Mouse (Mus musculus) intestine, embryonic 16.5 days (tissue): Measurements from ENCODE around the gene F11r. TPM values are rescaled to one million over a fixed set of nuclear protein-coding genes. Genes with fewer than 3 reads are reported as not detected.

Source experiments
- ATAC-seq: fragments of 200-750 bp; cut with Nextera tagmentation; 2 replicates; pipeline ENCODE4 v1.8.0; 2017; ENCODE audit warnings: moderate TSS enrichment, moderate library complexity
- H3K27ac ChIP-seq: fragments of 300-500 bp; sonication (generic); 2 replicates; pipeline ENCODE4 v1.5.1; 2014; ENCODE audit warnings: mild to moderate bottlenecking, low read length
- H3K27me3 ChIP-seq: fragments of 300-500 bp; sonication (generic); replicated peaks from 2 replicates; pipeline ENCODE4 v1.6.1; 2014; ENCODE audit warnings: low read length, control low read depth, mixed read lengths; ENCODE audit not compliant: control insufficient read depth, insufficient read depth
- H3K36me3 ChIP-seq: fragments of 300-500 bp; sonication (generic); 2 replicates; pipeline ENCODE4 v1.6.1; 2014; ENCODE audit warnings: low read length, control low read depth; ENCODE audit not compliant: control insufficient read depth, insufficient read depth
- H3K4me1 ChIP-seq: fragments of 300-500 bp; sonication (generic); 2 replicates; pipeline ENCODE4 v1.6.1; 2014; ENCODE audit warnings: low read length, control low read depth, mixed read lengths; ENCODE audit not compliant: control insufficient read depth, insufficient read depth
- H3K4me2 ChIP-seq: fragments of 300-500 bp; sonication (generic); 2 replicates; pipeline ENCODE4 v1.6.1; 2014; ENCODE audit warnings: low read depth, low read length, control low read depth
- H3K4me3 ChIP-seq: fragments of 300-500 bp; sonication (generic); 2 replicates; pipeline ENCODE4 v1.5.1; 2014; ENCODE audit warnings: mild to moderate bottlenecking, low read length
- H3K9ac ChIP-seq: fragments of 300-500 bp; sonication (generic); 2 replicates; pipeline ENCODE4 v1.6.1; 2014; ENCODE audit warnings: low read depth, low read length
- H3K9me3 ChIP-seq: fragments of 300-500 bp; sonication (generic); 2 replicates; pipeline ENCODE4 v1.6.1; 2016; ENCODE audit warnings: low read length, control low read depth; ENCODE audit not compliant: control insufficient read depth
- WGBS: fragments of 180-500 bp; shearing (Covaris S2); extraction: QIAGEN DNeasy Blood & Tissue Kit; methylation state at CpG from one replicate; pipeline ENCODE4 v1.1.7; 2014; 5-methylcytosine and 5-hydroxymethylcytosine counted together
- polyA plus RNA-seq: library from polyadenylated mRNA; unstranded; fragments of >200 nt; fragmentation: Nextera tagmentation; extraction: Ambion mirVana; gene quantifications from 2 replicates; pipeline ENCODE4 v1.2.1, GENCODE M21; 2015

The F11r gene
- polyA plus RNA-seq, 1 experiment from 2014 or later, result 108 TPM

GRCm38 (mm10) chr1:171412001-171412441 is 25.3 kb upstream of the F11r start:
- H3K9ac ChIP-seq, result peak overlapping the region; percentile 96
- H3K9me3 ChIP-seq, result no peaks in the 10 kb centered on the region
- peak; percentile 34 for ATAC-seq
- H3K27ac ChIP-seq, result peak overlapping the region; percentile 92
- H3K4me2 ChIP-seq, result peak overlapping the region; percentile 62
- H3K4me1 ChIP-seq, result 0 out of 2 replicates have a peak, but pooled peaks cover 5% of the 10 kb centered on the region
- H3K27me3 ChIP-seq, result no peaks in the 10 kb centered on the region
- H3K36me3 ChIP-seq, result peaks cover 19% of the 10 kb centered on the region
- H3K4me3 ChIP-seq, result peak overlapping the region; percentile 95
- under 1% methylated on average over 20 of the region's 20 CpGs for WGBS

DNA sequence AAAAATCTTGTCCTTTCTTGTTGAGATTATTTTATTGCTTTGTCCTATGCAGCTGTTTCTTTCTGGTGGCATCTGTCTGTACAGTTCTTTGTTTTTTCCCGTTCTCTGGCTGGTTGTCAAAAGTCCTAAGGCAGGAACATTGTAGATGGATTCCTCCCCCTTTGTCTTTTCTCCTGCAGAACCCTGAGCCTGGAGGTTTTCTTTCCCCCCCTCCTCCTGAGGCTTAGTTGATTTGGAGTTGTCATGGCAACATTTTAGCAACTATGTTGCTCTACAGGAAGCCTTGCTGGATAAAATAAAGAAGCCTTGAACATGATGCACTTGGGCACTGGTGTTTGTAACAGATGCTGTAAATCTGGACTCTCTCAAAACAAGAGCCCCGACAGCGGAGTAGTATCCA is 24.9 kb upstream of the F11r start:
- 39% methylated on average over 3 of the region's 3 CpGs for WGBS
- 0 out of 2 replicates have a peak, but pooled peaks have one; percentile 1 for ATAC-seq
- Histone ChIP-seq H3K27ac (peak overlapping the region; percentile 92), H3K4me2 (peak overlapping the region; percentile 62), H3K9ac (peak overlapping the region; percentile 96), H3K4me1 (0 out of 2 replicates have a peak, but pooled peaks cover 5% of the 10 kb centered on the region), H3K36me3 (peaks cover 21% of the 10 kb centered on the region), H3K9me3 (no peaks in the 10 kb centered on the region), H3K27me3 (no peaks in the 10 kb centered on the region), H3K4me3 (peak overlapping the region; percentile 95)

DNA sequence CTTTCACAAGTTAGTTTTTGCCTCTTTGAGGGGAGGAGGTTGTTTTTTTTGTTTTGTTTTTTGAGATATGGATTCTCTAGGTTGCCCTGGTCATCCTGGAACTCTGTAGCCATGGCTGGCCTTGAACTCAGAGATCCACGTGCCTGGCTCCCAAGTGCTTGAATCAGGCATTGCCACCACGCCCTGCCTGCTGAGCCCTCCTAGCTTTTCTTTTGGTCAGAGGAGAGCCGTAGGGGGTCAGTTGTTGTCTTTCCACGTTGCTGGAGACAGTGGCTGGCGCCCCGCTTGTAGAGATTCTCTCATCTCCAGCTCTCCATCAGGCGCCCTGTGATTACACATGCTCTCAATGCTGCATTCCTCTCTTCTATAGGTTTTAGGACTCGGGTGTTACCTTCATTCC is 23.7 kb upstream of the F11r start:
- no peaks in the 10 kb centered on the region for H3K9me3 ChIP-seq
- no peaks in the 10 kb centered on the region for H3K27me3 ChIP-seq
- peaks cover 21% of the 10 kb centered on the region for H3K36me3 ChIP-seq
- H3K4me1 ChIP-seq, result 0 out of 2 replicates have a peak, but pooled peaks cover 5% of the 10 kb centered on the region
- ATAC-seq, result no peak
- no peak overlapping the region for H3K9ac ChIP-seq
- H3K4me3 ChIP-seq, result no peak overlapping the region
- 77% methylated on average over 8 of the region's 8 CpGs for WGBS
- H3K4me2 ChIP-seq, result no peak overlapping the region
- no peak overlapping the region for H3K27ac ChIP-seq

GRCm38 (mm10) chr1:171418660-171419059 is 18.7 kb upstream of the F11r start, which contains the start of gene Tstd1:
Tstd1 (plus strand) TSS chr1:171418872.
- no peak within 1 kb of the TSS for H3K4me2 ChIP-seq
- no peak within 1 kb of the TSS for H3K4me3 ChIP-seq
- peaks cover 3% of the 10 kb centered on the region; the same call in 1 of the 2 replicates for H3K4me1 ChIP-seq
- no peaks in the 10 kb centered on the region for H3K9me3 ChIP-seq
- 86% methylated on average over 5 of the region's 5 CpGs for WGBS
- peaks cover 25% of the 10 kb centered on the region for H3K36me3 ChIP-seq
- H3K27me3 ChIP-seq, result no peaks in the 10 kb centered on the region
- H3K9ac ChIP-seq, result no peak within 1 kb of the TSS
- H3K27ac ChIP-seq, result no peak within 1 kb of the TSS
- no peak for ATAC-seq

GRCm38 (mm10) chr1:171419291-171419882 is 17.9 kb upstream of the F11r start:
- H3K27ac ChIP-seq, result no peak overlapping the region
- no peak overlapping the region for H3K9ac ChIP-seq
- H3K4me2 ChIP-seq, result no peak overlapping the region
- ATAC-seq, result no peak
- no peak overlapping the region for H3K4me3 ChIP-seq
- no peaks in the 10 kb centered on the region for H3K27me3 ChIP-seq
- peaks cover 25% of the 10 kb centered on the region for H3K36me3 ChIP-seq
- 68% methylated on average over 12 of the region's 12 CpGs for WGBS
- no peaks in the 10 kb centered on the region for H3K9me3 ChIP-seq
- peaks cover 3% of the 10 kb centered on the region; the same call in 1 of the 2 replicates for H3K4me1 ChIP-seq

GRCm38 (mm10) chr1:171419905-171420304 is 17.4 kb upstream of the F11r start:
- Histone ChIP-seq H3K4me1 (peaks cover 7% of the 10 kb centered on the region), H3K27me3 (no peaks in the 10 kb centered on the region), H3K9ac (no peak overlapping the region), H3K27ac (no peak overlapping the region), H3K4me3 (no peak overlapping the region), H3K4me2 (no peak overlapping the region), H3K9me3 (no peaks in the 10 kb centered on the region), H3K36me3 (peaks cover 25% of the 10 kb centered on the region)
- no peak for ATAC-seq
- 90% methylated on average over 5 of the region's 5 CpGs for WGBS

DNA sequence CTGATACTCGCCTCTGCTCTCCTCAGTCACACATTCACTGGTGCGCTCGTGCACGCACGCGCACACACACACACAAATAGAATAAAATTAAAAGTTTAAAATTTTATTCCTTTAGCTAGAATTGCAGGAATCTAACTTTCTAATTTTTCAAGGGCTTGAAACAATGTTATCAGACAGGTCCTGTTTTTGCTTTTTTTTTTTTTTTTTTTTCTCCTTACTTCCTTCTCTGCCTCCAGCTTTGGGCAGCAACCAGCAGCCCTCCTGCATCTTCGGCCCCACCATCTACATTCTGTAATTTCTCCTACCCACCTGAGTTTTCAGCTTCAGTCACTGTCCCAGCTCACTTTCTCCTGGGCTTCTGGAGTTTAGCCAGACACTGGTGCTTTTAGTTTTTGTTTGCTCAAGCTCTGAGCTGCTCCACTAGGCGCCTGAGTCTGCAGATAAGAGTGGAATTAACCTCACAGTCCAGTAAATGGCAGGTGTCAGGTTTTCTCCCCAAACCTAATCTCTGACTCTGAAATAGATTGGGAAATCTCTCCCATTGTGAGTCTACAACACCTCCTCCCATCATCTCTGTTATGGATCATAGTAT is 14.7 kb upstream of the F11r start:
- 76% methylated on average over 8 of the region's 8 CpGs for WGBS
- Histone ChIP-seq H3K4me2 (no peak overlapping the region), H3K36me3 (peaks cover 4% of the 10 kb centered on the region; the same call in 1 of the 2 replicates), H3K9me3 (no peaks in the 10 kb centered on the region), H3K27ac (no peak overlapping the region), H3K27me3 (no peaks in the 10 kb centered on the region), H3K4me1 (peaks cover 12% of the 10 kb centered on the region), H3K9ac (no peak overlapping the region), H3K4me3 (no peak overlapping the region)
- 0 out of 2 replicates have a peak, but pooled peaks have one; percentile 23 for ATAC-seq

DNA sequence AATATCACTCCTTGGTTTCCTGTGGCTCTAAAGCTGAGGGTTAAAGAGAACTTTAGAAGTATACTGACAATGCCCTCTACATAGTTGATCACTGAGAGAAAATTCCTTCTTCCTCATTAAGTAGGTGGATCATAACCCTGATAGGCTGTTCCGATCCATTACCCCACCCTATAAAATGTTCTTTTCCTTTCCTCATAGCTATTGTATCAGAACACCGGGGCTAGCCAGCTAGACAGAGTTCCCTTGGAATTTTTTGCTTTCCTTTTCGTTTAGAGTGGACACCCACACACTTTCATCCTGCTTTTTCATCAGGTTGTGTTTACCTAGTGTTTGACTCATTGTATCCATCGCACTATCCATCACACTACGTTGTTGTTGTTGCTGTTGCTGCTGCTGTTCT is 12.7 kb upstream of the F11r start:
- ATAC-seq, result peak; percentile 58
- H3K9ac ChIP-seq, result no peak overlapping the region
- H3K4me2 ChIP-seq, result no peak overlapping the region
- no peaks in the 10 kb centered on the region for H3K9me3 ChIP-seq
- 26% methylated on average over 5 of the region's 5 CpGs for WGBS
- no peaks in the 10 kb centered on the region for H3K27me3 ChIP-seq
- no peak overlapping the region for H3K27ac ChIP-seq
- 0 out of 2 replicates have a peak, but pooled peaks cover 4% of the 10 kb centered on the region for H3K36me3 ChIP-seq
- H3K4me3 ChIP-seq, result no peak overlapping the region
- H3K4me1 ChIP-seq, result peaks cover 12% of the 10 kb centered on the region

DNA sequence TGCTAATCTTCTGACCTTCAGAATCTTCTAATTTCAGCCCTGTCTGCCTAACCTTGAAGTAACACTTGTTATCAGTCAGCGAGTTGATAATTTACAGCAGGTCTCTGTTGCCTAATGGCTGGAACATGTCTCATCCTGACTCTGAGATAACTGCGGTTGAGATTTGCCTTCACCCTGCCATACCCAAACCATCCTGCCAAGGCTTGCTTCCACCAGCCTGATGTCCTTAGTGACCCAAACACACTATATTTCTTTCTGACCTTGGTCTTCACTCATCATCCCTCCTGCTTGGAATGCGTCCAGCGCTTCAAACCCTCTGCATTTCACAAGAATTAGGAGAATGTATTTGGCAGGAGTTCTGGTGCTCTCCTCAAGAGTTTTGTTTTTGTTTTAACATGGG is 12.2 kb upstream of the F11r start:
- H3K27ac ChIP-seq, result no peak overlapping the region
- peaks cover 12% of the 10 kb centered on the region for H3K4me1 ChIP-seq
- no peaks in the 10 kb centered on the region for H3K27me3 ChIP-seq
- peak; percentile 72 for ATAC-seq
- H3K4me2 ChIP-seq, result no peak overlapping the region
- H3K4me3 ChIP-seq, result no peak overlapping the region
- WGBS, result 25% methylated on average over 4 of the region's 4 CpGs
- H3K9me3 ChIP-seq, result no peaks in the 10 kb centered on the region
- no peak overlapping the region for H3K9ac ChIP-seq
- no peaks in the 10 kb centered on the region for H3K36me3 ChIP-seq
